Mouse (Mus musculus): Measurements from ENCODE around the gene Tmem121b.
A peak's percentile ranks its signal among the peaks of the same experiment; 100 is the strongest.

Gene Tmem121b

GRCm38 (mm10) chr6:120493374-120494181 lies at the start of gene Tmem121b:
Tmem121b (minus strand) TSS chr6:120493807.
- peak; percentile 62 for DNase-seq (ENCODE audit: inconsistent ontology term)

- no peak for DNase-seq (ENCODE audit: inconsistent ontology term)
Measured at GRCm38 (mm10) chr6:120542061-120542460, 48.5 kb upstream of the Tmem121b start.

GRCm38 (mm10) chr6:120541386-120541785 lies 47.8 kb upstream of the Tmem121b start:
- no peak for DNase-seq (ENCODE audit: inconsistent ontology term)

- no peak for DNase-seq (ENCODE audit: inconsistent ontology term)
Measured at GRCm38 (mm10) chr6:120539781-120540231, 46.2 kb upstream of the Tmem121b start.

- peak; percentile 68 for DNase-seq (ENCODE audit: inconsistent ontology term)
Measured at GRCm38 (mm10) chr6:120539132-120539759, 45.6 kb upstream of the Tmem121b start.

GRCm38 (mm10) chr6:120536337-120536736 lies 42.7 kb upstream of the Tmem121b start:
- no peak for DNase-seq (ENCODE audit: inconsistent ontology term)

GRCm38 (mm10) chr6:120532594-120532993 lies 39.0 kb upstream of the Tmem121b start:
- DNase-seq (ENCODE audit: inconsistent ontology term) = no peak

GRCm38 (mm10) chr6:120531020-120531965 lies 37.7 kb upstream of the Tmem121b start, which contains the start of gene Hdhd5:
Hdhd5 (minus strand) TSS chr6:120531319.
- peak; percentile 96 for DNase-seq (ENCODE audit: inconsistent ontology term)

GRCm38 (mm10) chr6:120529123-120529522 lies 35.5 kb upstream of the Tmem121b start:
- DNase-seq (ENCODE audit: inconsistent ontology term) = no peak

- DNase-seq (ENCODE audit: inconsistent ontology term) = no peak
Measured at GRCm38 (mm10) chr6:120524796-120525195, 31.2 kb upstream of the Tmem121b start.

GRCm38 (mm10) chr6:120519647-120520046 lies 26.0 kb upstream of the Tmem121b start:
- no peak for DNase-seq (ENCODE audit: inconsistent ontology term)

- DNase-seq (ENCODE audit: inconsistent ontology term) = no peak
Measured at GRCm38 (mm10) chr6:120517311-120517710, 23.7 kb upstream of the Tmem121b start.

- DNase-seq (ENCODE audit: inconsistent ontology term) = no peak
Measured at GRCm38 (mm10) chr6:120516879-120517278, 23.3 kb upstream of the Tmem121b start.

GRCm38 (mm10) chr6:120516422-120516821 lies 22.8 kb upstream of the Tmem121b start:
- no peak for DNase-seq (ENCODE audit: inconsistent ontology term)

- no peak for DNase-seq (ENCODE audit: inconsistent ontology term)
Measured at GRCm38 (mm10) chr6:120511212-120511611, 17.6 kb upstream of the Tmem121b start.

GRCm38 (mm10) chr6:120510425-120510824 lies 16.8 kb upstream of the Tmem121b start:
- DNase-seq (ENCODE audit: inconsistent ontology term) = no peak

GRCm38 (mm10) chr6:120509975-120510374 lies 16.4 kb upstream of the Tmem121b start:
- DNase-seq (ENCODE audit: inconsistent ontology term) = no peak

GRCm38 (mm10) chr6:120508645-120509044 lies 15.0 kb upstream of the Tmem121b start:
- no peak for DNase-seq (ENCODE audit: inconsistent ontology term)

- peak; percentile 23 for DNase-seq (ENCODE audit: inconsistent ontology term)
Measured at GRCm38 (mm10) chr6:120505531-120505930, 11.9 kb upstream of the Tmem121b start.

- DNase-seq (ENCODE audit: inconsistent ontology term) = no peak
Measured at GRCm38 (mm10) chr6:120504051-120504450, 10.4 kb upstream of the Tmem121b start.

GRCm38 (mm10) chr6:120496544-120496943 lies 2.9 kb upstream of the Tmem121b start:
- no peak for DNase-seq (ENCODE audit: inconsistent ontology term)
